Mouse (Mus musculus) kidney, adult 2 months (tissue): Measurements from ENCODE around the gene Tsnax.

Experiments
- CTCF ChIP-seq: fragments of 200-500 bp; conservative IDR thresholded peaks from 2 replicates; pipeline ENCODE4 v1.5.1; 2011; ENCODE audit warnings: low read depth, mild to moderate bottlenecking, control low read depth, low read length, moderate library complexity, mixed read lengths; ENCODE audit not compliant: insufficient read depth, insufficient read length
- POLR2A ChIP-seq: fragments of 200-500 bp; IDR thresholded peaks from one replicate; pipeline ENCODE4 v1.6.1; 2011; ENCODE audit warnings: low read depth, low read length, control low read depth

- TF ChIP-seq CTCF (no peak), POLR2A (no peak)
Observed at GRCm38 (mm10) chr8:124973221-124973620, 39.6 kb upstream of the Tsnax start.
